Mouse (Mus musculus): ENCODE results near the gene Lsr. TPM values are rescaled to one million over a fixed set of nuclear protein-coding genes. Genes with fewer than 3 reads are reported as not detected.

Gene Lsr
- polyA plus RNA-seq, 1 experiment from 2014 or later: 101 TPM

DNA sequence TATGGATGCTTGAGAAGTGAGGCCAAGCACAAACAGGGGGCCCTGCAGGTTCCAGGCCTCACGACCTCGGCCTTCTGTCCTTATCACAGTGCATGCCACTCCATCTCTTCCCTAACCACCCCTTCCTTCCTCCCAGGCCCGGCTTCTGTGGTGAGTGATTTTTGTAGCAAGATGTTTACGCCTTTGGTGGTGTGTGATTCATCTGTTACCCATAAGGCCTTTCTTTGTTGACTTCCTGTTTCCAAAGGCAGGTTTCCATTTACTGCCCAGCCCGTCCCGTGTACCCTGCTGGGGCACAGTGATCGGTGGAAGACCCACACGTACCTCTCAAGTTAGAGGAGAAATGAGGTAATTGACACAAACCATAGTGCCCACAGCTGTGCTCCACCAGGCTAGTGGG lies 29.4 kb upstream of the Lsr start:
- Histone ChIP-seq H3K27me3 (ENCODE audit: control insufficient read depth, insufficient read depth, low read length) (no peaks in the 10 kb centered on the region), H3K4me3 (ENCODE audit: low read depth, low read length) (no peak overlapping the region), H3K4me1 (replicated peaks; ENCODE audit: control insufficient read depth, insufficient read depth) (peaks cover 6% of the 10 kb centered on the region; the same call in 1 of the 2 replicates), H3K9ac (ENCODE audit: low read length) (no peak overlapping the region), H3K4me2 (replicated peaks; ENCODE audit: low read depth) (no peak overlapping the region), H3K9me3 (ENCODE audit: control insufficient read depth, low read length) (no peaks in the 10 kb centered on the region), H3K36me3 (ENCODE audit: control insufficient read depth, insufficient read depth, low read length) (no peaks in the 10 kb centered on the region), H3K27ac (replicated peaks) (0 out of 2 replicates have a peak overlapping the region, but pooled peaks have one; percentile 5)
- no peak for TF ChIP-seq EP300 (optimal IDR thresholded peaks at IDR 0.05)
- 61% methylated on average over 8 of the region's 8 CpGs for WGBS
- ATAC-seq (ENCODE audit: low FRiP score, low TSS enrichment): peak; percentile 64
- no peak for DNase-seq (ENCODE audit: low spot score)

GRCm38 (mm10) chr7:31000505-31001020 lies 27.3 kb upstream of the Lsr start:
- H3K36me3 ChIP-seq (ENCODE audit: control insufficient read depth, insufficient read depth, low read length): no peaks in the 10 kb centered on the region
- H3K9ac ChIP-seq (ENCODE audit: low read length): peak overlapping the region; percentile 35; the same call in 1 of the 2 replicates
- H3K4me1 ChIP-seq (replicated peaks; ENCODE audit: control insufficient read depth, insufficient read depth): peaks cover 6% of the 10 kb centered on the region; the same call in 1 of the 2 replicates
- ATAC-seq (ENCODE audit: low FRiP score, low TSS enrichment) (peak; percentile 75), DNase-seq (ENCODE audit: low spot score) (peak; percentile 53)
- no peaks in the 10 kb centered on the region for H3K9me3 ChIP-seq (ENCODE audit: control insufficient read depth, low read length)
- TF ChIP-seq EP300 (optimal IDR thresholded peaks at IDR 0.05) (no peak), CTCF (IDR thresholded peaks at IDR 0.05; ENCODE audit: low read depth) (no peak)
- no peaks in the 10 kb centered on the region for H3K27me3 ChIP-seq (ENCODE audit: control insufficient read depth, insufficient read depth, low read length)
- H3K4me3 ChIP-seq (ENCODE audit: low read depth, low read length): no peak overlapping the region
- H3K4me2 ChIP-seq (replicated peaks; ENCODE audit: low read depth): no peak overlapping the region
- no peak overlapping the region for H3K27ac ChIP-seq (replicated peaks)
- WGBS: 6% methylated on average over 7 of the region's 7 CpGs

GRCm38 (mm10) chr7:30996491-30996890 lies 23.2 kb upstream of the Lsr start:
- Histone ChIP-seq H3K4me3 (ENCODE audit: low read depth, low read length) (no peak overlapping the region), H3K27me3 (ENCODE audit: control insufficient read depth, insufficient read depth, low read length) (no peaks in the 10 kb centered on the region), H3K4me2 (replicated peaks; ENCODE audit: low read depth) (no peak overlapping the region), H3K4me1 (replicated peaks; ENCODE audit: control insufficient read depth, insufficient read depth) (peaks cover 6% of the 10 kb centered on the region; the same call in 1 of the 2 replicates), H3K27ac (replicated peaks) (no peak overlapping the region), H3K9me3 (ENCODE audit: control insufficient read depth, low read length) (no peaks in the 10 kb centered on the region), H3K9ac (ENCODE audit: low read length) (no peak overlapping the region), H3K36me3 (ENCODE audit: control insufficient read depth, insufficient read depth, low read length) (no peaks in the 10 kb centered on the region)
- WGBS: 92% methylated on average over 2 of the region's 2 CpGs
- TF ChIP-seq EP300 (optimal IDR thresholded peaks at IDR 0.05) (no peak), CTCF (IDR thresholded peaks at IDR 0.05; ENCODE audit: low read depth) (peak; percentile 33)
- no peak for DNase-seq (ENCODE audit: low spot score)
- no peak for ATAC-seq (ENCODE audit: low FRiP score, low TSS enrichment)

DNA sequence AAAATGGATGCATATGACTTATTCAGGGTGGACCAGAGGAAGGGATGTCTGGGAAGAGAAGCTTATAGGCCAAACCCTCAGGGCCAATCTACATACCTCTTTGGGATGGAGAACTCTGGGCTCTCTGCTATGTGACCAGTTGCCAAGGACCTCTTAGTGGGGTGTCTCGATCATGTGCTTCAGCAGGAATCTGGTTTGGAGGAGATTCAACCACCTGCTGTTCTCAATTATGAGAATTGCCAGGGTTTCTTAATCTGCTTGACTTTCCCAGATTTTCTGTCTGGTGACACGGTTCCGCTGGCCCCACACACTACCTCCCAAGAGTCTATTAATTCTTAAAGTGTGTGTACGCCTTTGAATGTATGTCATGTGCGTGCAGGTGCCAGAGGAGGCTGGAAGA lies 20.7 kb upstream of the Lsr start:
- Histone ChIP-seq H3K4me2 (replicated peaks; ENCODE audit: low read depth) (no peak overlapping the region), H3K4me1 (replicated peaks; ENCODE audit: control insufficient read depth, insufficient read depth) (no peaks in the 10 kb centered on the region), H3K9me3 (ENCODE audit: control insufficient read depth, low read length) (no peaks in the 10 kb centered on the region), H3K27me3 (ENCODE audit: control insufficient read depth, insufficient read depth, low read length) (no peaks in the 10 kb centered on the region), H3K4me3 (ENCODE audit: low read depth, low read length) (no peak overlapping the region), H3K27ac (replicated peaks) (no peak overlapping the region), H3K36me3 (ENCODE audit: control insufficient read depth, insufficient read depth, low read length) (no peaks in the 10 kb centered on the region), H3K9ac (ENCODE audit: low read length) (no peak overlapping the region)
- ATAC-seq (ENCODE audit: low FRiP score, low TSS enrichment) (no peak), DNase-seq (ENCODE audit: low spot score) (no peak)
- TF ChIP-seq EP300 (optimal IDR thresholded peaks at IDR 0.05) (no peak), CTCF (IDR thresholded peaks at IDR 0.05; ENCODE audit: low read depth) (no peak)
- 86% methylated on average over 5 of the region's 5 CpGs for WGBS

GRCm38 (mm10) chr7:30992148-30992547 lies 18.9 kb upstream of the Lsr start:
- Histone ChIP-seq H3K9me3 (ENCODE audit: control insufficient read depth, low read length) (no peaks in the 10 kb centered on the region), H3K4me2 (replicated peaks; ENCODE audit: low read depth) (no peak overlapping the region), H3K27me3 (ENCODE audit: control insufficient read depth, insufficient read depth, low read length) (no peaks in the 10 kb centered on the region), H3K9ac (ENCODE audit: low read length) (no peak overlapping the region), H3K36me3 (ENCODE audit: control insufficient read depth, insufficient read depth, low read length) (no peaks in the 10 kb centered on the region), H3K4me1 (replicated peaks; ENCODE audit: control insufficient read depth, insufficient read depth) (no peaks in the 10 kb centered on the region), H3K27ac (replicated peaks) (no peak overlapping the region), H3K4me3 (ENCODE audit: low read depth, low read length) (no peak overlapping the region)
- TF ChIP-seq CTCF (IDR thresholded peaks at IDR 0.05; ENCODE audit: low read depth): no peak
- TF ChIP-seq EP300 (optimal IDR thresholded peaks at IDR 0.05): no peak
- DNase-seq (ENCODE audit: low spot score): no peak
- 65% methylated on average over 5 of the region's 5 CpGs for WGBS
- ATAC-seq (ENCODE audit: low FRiP score, low TSS enrichment): peak; percentile 46; the same call in 1 of the 2 replicates

DNA sequence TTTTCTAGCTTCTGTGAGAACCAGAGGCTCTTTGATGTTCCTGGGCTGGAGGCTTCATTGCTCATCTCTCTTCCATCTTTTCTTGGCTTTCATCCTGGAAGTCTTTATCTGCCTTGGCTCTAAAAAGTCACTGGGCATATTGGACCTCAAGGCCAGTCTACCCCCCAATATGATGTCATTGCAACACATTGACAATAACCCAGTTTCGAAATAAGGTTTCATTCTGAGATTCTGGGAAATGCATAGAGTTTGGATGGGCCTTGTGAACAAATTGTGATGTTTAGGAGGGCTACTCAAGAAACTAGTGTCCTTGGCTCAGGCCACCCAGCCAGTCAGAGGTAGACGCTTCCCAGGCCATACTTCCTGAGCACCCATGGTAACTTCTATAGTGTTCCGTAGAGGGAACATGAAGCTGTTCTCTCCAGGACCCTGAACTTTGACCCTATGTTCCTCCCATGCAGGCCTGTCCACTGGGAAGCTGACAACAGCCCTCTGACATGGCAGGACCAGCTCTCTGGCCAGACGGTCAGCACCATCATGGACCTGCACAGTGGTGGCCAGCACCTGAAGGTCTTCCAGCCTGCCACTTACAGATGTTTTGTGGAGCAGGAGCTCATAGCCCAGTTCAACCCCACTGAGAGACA lies 15.4 kb upstream of the Lsr start:
- H3K4me1 ChIP-seq (replicated peaks; ENCODE audit: control insufficient read depth, insufficient read depth): no peaks in the 10 kb centered on the region
- H3K27ac ChIP-seq (replicated peaks): no peak overlapping the region
- no peak overlapping the region for H3K4me2 ChIP-seq (replicated peaks; ENCODE audit: low read depth)
- no peaks in the 10 kb centered on the region for H3K27me3 ChIP-seq (ENCODE audit: control insufficient read depth, insufficient read depth, low read length)
- no peaks in the 10 kb centered on the region for H3K36me3 ChIP-seq (ENCODE audit: control insufficient read depth, insufficient read depth, low read length)
- DNase-seq (ENCODE audit: low spot score) (no peak), ATAC-seq (ENCODE audit: low FRiP score, low TSS enrichment) (no peak)
- no peaks in the 10 kb centered on the region for H3K9me3 ChIP-seq (ENCODE audit: control insufficient read depth, low read length)
- TF ChIP-seq CTCF (IDR thresholded peaks at IDR 0.05; ENCODE audit: low read depth) (no peak), EP300 (optimal IDR thresholded peaks at IDR 0.05) (no peak)
- no peak overlapping the region for H3K4me3 ChIP-seq (ENCODE audit: low read depth, low read length)
- 88% methylated on average over 4 of the region's 4 CpGs for WGBS
- no peak overlapping the region for H3K9ac ChIP-seq (ENCODE audit: low read length)

All from stomach, postnatal 0 days (tissue).